Mouse (Mus musculus) heart, embryonic 10.5 days (tissue): ENCODE results near the gene Nkap. TPM values are rescaled to one million over a fixed set of nuclear protein-coding genes. Genes with fewer than 3 reads are reported as not detected.
"Not testable (repeated sequence)": the region's sequence is repeated elsewhere in the genome, so short reads cannot be mapped to it uniquely, and the experiment has no call there.

ENCODE experiments used
- DNase-seq: peaks from one replicate; pipeline ENCODE4 v3.0.0-alpha.2; 2017; ENCODE audit warnings: low spot score
- H3K27ac ChIP-seq: fragments of 300-500 bp; sonication (generic); 2 replicates; pipeline ENCODE4 v1.5.1; 2016; ENCODE audit warnings: mild to moderate bottlenecking
- H3K27me3 ChIP-seq: fragments of 300-500 bp; sonication (generic); 2 replicates; pipeline ENCODE4 v1.6.1; 2016; ENCODE audit warnings: mild to moderate bottlenecking; ENCODE audit not compliant: poor library complexity, insufficient read depth, severe bottlenecking
- H3K36me3 ChIP-seq: fragments of 300-500 bp; sonication (generic); 2 replicates; pipeline ENCODE4 v1.6.1; 2016; ENCODE audit warnings: mild to moderate bottlenecking, moderate library complexity
- H3K4me1 ChIP-seq: fragments of 300-500 bp; sonication (generic); 2 replicates; pipeline ENCODE4 v1.6.1; 2016; ENCODE audit warnings: mild to moderate bottlenecking
- H3K4me3 ChIP-seq: fragments of 300-500 bp; sonication (generic); 2 replicates; pipeline ENCODE4 v1.5.1; 2016; ENCODE audit warnings: mild to moderate bottlenecking, moderate library complexity
- H3K9me3 ChIP-seq: fragments of 300-500 bp; sonication (generic); 2 replicates; pipeline ENCODE4 v1.6.1; 2016; ENCODE audit warnings: mild to moderate bottlenecking, moderate library complexity
- WGBS: fragments of 180-500 bp; shearing (Covaris S2); methylation state at CpG from one replicate; pipeline ENCODE4 v1.1.7; 2016; 5-methylcytosine and 5-hydroxymethylcytosine counted together
- polyA plus RNA-seq: library from polyadenylated mRNA; unstranded; fragments of >200 nt; fragmentation: Nextera tagmentation; extraction: Ambion mirVana; gene quantifications from 2 replicates; pipeline ENCODE4 v1.2.1, GENCODE M21; 2016

Nkap gene
- polyA plus RNA-seq, 1 experiment from 2014 or later = 12.8 TPM

DNA sequence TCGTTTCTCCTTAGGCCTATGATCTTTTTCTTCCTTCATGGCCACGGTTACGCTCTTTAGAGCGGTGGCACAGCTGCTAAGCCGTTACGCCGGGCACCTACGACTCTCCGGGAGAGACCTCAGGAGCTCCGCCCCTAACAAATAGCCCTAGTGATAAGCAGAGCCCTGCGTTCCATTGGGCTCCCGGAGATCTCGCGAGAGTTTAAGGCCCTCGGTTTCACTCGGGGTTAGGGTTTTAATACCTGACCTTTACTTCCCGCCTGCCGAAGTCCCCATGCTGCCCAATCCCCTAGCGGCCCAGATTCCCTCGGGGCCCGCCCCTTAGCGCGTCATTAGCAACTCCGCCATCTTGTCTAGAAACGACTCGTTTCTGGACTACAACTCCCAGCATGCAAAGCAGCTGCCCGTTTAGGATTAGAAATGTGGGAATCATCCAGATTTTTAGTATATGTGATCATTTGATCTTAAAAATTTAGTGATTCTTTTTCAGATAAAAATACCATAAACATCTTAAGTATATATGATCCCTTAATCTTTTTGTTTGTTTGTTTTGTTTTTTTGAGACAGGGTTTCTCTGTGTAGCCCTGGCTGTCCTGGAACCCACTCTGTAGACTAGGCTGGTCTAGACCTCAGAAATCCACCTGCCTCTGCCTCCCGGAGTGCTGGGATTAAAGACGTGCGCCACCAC, 16.3 kb upstream of the Nkap start, which contains the start of gene Upf3b:
Gene Upf3b, minus strand, starts transcription at position 130 of the 688 bp plus-strand sequence.
- 12% methylated on average over 30 of the region's 30 CpGs for WGBS
- DNase-seq = peak; percentile 98
- peak within 1 kb of the TSS; percentile 66 for H3K4me3 ChIP-seq

GRCm38 (mm10) chrX:37110881-37111193, 15.8 kb upstream of the Nkap start:
- H3K36me3 ChIP-seq = no peaks in the 10 kb centered on the region
- H3K27me3 ChIP-seq = peaks cover 7% of the 10 kb centered on the region
- H3K27ac ChIP-seq = no peak overlapping the region
- 72% methylated on average over 4 of the region's 4 CpGs for WGBS
- H3K4me1 ChIP-seq = no peaks in the 10 kb centered on the region
- H3K9me3 ChIP-seq = no peaks in the 10 kb centered on the region
- H3K4me3 ChIP-seq = 0 out of 2 replicates have a peak overlapping the region, but pooled peaks have one; percentile 66
- no peak for DNase-seq

More for the DNA sequence above, 16.3 kb upstream of the Nkap start, which contains the start of gene Upf3b:
- Histone ChIP-seq H3K36me3 (no peaks in the 10 kb centered on the region), H3K27me3 (peaks cover 2% of the 10 kb centered on the region), H3K9me3 (no peaks in the 10 kb centered on the region), H3K27ac (peak within 1 kb of the TSS; percentile 88), H3K4me1 (no peaks in the 10 kb centered on the region)

DNA sequence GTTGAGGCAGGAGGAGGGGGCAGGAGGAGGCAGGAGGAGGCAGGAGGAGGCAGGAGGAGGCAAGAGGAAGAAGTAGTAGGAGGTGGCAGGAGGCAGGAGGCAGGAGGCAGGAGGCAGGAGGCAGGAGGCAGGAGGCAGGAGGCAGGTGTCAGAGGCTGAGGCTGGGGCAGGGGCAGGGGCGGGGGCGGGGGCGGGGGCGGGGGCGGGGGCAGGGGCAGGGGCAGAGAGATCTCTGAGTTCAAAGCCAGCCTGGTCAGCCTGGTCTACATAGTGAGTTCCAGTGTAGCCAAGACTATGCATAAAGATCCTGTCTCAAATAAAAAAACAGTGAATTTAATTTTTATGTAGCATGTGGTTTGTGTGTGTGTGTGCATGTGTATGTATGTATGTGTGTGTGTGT, 9.5 kb upstream of the Nkap start:
- no peaks in the 10 kb centered on the region for H3K4me1 ChIP-seq
- peaks cover 22% of the 10 kb centered on the region for H3K27me3 ChIP-seq
- no peaks in the 10 kb centered on the region for H3K9me3 ChIP-seq
- H3K36me3 ChIP-seq = no peaks in the 10 kb centered on the region
- H3K4me3 ChIP-seq = no peak overlapping the region
- WGBS = no CpG with 5 or more reads among the region's 5 CpGs
- DNase-seq = no peak
- H3K27ac ChIP-seq = no peak overlapping the region

- WGBS = 55% methylated on average over 3 of the region's 3 CpGs
- Histone ChIP-seq H3K9me3 (no peaks in the 10 kb centered on the region), H3K27me3 (peaks cover 22% of the 10 kb centered on the region), H3K4me1 (no peaks in the 10 kb centered on the region), H3K36me3 (no peaks in the 10 kb centered on the region), H3K27ac (no peak overlapping the region), H3K4me3 (no peak overlapping the region)
- DNase-seq = no peak
Measured at GRCm38 (mm10) chrX:37119585-37119984, 7.0 kb upstream of the Nkap start.

DNA sequence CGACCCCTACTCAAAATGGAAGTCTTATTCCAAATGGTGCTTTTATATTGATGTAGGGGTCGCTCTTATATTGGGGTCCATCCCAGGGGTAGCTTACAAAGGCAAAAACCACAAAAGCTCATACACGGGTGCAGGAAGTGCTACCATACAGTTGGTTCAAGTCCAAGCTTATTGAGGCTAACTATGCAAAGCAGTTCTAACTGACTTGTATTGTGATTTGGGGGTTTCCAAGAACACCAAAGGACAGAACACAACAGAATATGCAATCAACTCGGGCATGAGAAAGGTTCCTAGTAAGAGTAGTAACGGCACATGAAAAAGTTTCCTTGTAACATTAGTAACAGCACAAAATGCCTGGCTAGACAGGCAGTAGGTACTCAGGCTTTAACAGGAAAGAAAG, 6.4 kb upstream of the Nkap start:
- Histone ChIP-seq H3K9me3 (no peaks in the 10 kb centered on the region), H3K4me1 (no peaks in the 10 kb centered on the region), H3K27me3 (peaks cover 22% of the 10 kb centered on the region), H3K36me3 (no peaks in the 10 kb centered on the region), H3K4me3 (no peak overlapping the region), H3K27ac (no peak overlapping the region)
- no peak for DNase-seq
- 66% methylated on average over 5 of the region's 5 CpGs for WGBS

- DNase-seq = no peak
- WGBS = 92% methylated on average over 7 of the region's 7 CpGs
- no peaks in the 10 kb centered on the region for H3K9me3 ChIP-seq
- no peaks in the 10 kb centered on the region for H3K4me1 ChIP-seq
- H3K36me3 ChIP-seq = no peaks in the 10 kb centered on the region
- no peaks in the 10 kb centered on the region for H3K27me3 ChIP-seq
- H3K27ac ChIP-seq = no peak overlapping the region
- no peak overlapping the region for H3K4me3 ChIP-seq
Measured at GRCm38 (mm10) chrX:37125511-37125910, 1.1 kb upstream of the Nkap start.

- H3K9me3 ChIP-seq = no peaks in the 10 kb centered on the region
- H3K4me3 ChIP-seq = no peak overlapping the region
- H3K36me3 ChIP-seq = peaks cover 36% of the 10 kb centered on the region; the same call in 1 of the 2 replicates
- WGBS = 81% methylated on average over 3 of the region's 3 CpGs
- H3K27me3 ChIP-seq = no peaks in the 10 kb centered on the region
- DNase-seq = no peak
- no peaks in the 10 kb centered on the region for H3K4me1 ChIP-seq
- no peak overlapping the region for H3K27ac ChIP-seq
Measured at GRCm38 (mm10) chrX:37141732-37142131, 15.1 kb downstream of the Nkap start.

- not testable (repeated sequence) for H3K9me3 ChIP-seq, H3K4me1 ChIP-seq, H3K27ac ChIP-seq, H3K27me3 ChIP-seq, DNase-seq, H3K4me3 ChIP-seq
- WGBS = 79% methylated on average over 2 of the region's 4 CpGs
- H3K36me3 ChIP-seq = peaks cover 21% of the 10 kb centered on the region; the same call in 1 of the 2 replicates
Measured at GRCm38 (mm10) chrX:37144498-37144897, 17.9 kb downstream of the Nkap start.

DNA sequence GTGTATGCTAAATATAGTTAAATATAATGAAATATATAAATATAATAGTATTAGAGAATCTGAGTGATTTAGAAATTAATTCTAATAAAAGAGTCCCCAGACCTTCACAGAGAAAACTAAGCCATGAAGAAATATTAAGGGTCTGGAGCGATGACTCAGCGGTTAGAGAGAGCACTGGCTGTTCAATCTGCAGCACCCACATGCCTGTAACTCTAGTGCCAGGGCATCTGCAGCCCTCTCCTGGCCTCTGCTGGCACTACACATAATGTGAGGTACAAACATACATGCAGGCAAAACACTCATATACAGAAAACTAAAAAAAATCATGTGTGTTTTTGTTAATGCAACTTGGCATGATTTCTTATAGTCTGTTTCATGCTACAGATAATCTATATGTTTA, 18.4 kb downstream of the Nkap start:
- H3K9me3 ChIP-seq = no peaks in the 10 kb centered on the region
- DNase-seq = no peak
- no peaks in the 10 kb centered on the region for H3K27me3 ChIP-seq
- H3K27ac ChIP-seq = no peak overlapping the region
- whole genome bisulfite sequencing = 96% methylated on average over 2 of the region's 2 CpGs
- H3K36me3 ChIP-seq = peaks cover 21% of the 10 kb centered on the region; the same call in 1 of the 2 replicates
- no peaks in the 10 kb centered on the region for H3K4me1 ChIP-seq
- H3K4me3 ChIP-seq = no peak overlapping the region

- no peak for DNase-seq
- 55% methylated on average over 4 of the region's 4 CpGs for WGBS
- H3K36me3 ChIP-seq = peaks cover 10% of the 10 kb centered on the region; the same call in 1 of the 2 replicates
- no peak overlapping the region for H3K4me3 ChIP-seq
- H3K4me1 ChIP-seq = no peaks in the 10 kb centered on the region
- H3K27ac ChIP-seq = no peak overlapping the region
- H3K9me3 ChIP-seq = no peaks in the 10 kb centered on the region
- H3K27me3 ChIP-seq = no peaks in the 10 kb centered on the region
Measured at GRCm38 (mm10) chrX:37157839-37158238, 31.2 kb downstream of the Nkap start.

DNA sequence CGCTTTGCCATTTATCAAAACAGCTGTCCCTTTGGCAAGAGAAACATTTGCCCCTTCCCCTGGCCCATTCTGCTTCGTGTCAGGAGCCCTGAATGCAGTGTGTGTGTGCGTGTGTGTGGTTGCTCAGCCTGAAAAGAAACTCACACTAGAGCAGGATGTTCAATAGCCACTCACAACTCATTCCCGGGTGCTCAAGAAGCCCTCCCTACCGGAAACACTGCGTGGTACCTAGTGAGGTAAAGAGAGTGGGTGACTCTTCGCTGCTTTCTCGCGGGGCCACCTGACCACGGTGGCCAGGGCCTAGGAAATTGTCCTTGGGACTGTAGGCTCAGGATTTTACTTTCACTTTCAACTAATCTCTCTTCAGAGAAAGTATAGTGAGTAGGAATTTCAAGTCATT, 34.6 kb downstream of the Nkap start:
- Histone ChIP-seq H3K27ac (no peak overlapping the region), H3K9me3 (no peaks in the 10 kb centered on the region), H3K4me1 (no peaks in the 10 kb centered on the region), H3K36me3 (no peaks in the 10 kb centered on the region), H3K27me3 (peaks cover 5% of the 10 kb centered on the region; the same call in 1 of the 2 replicates), H3K4me3 (no peak overlapping the region)
- no peak for DNase-seq
- 75% methylated on average over 10 of the region's 10 CpGs for WGBS

GRCm38 (mm10) chrX:37163115-37163514, 36.5 kb downstream of the Nkap start:
- H3K4me1 ChIP-seq = no peaks in the 10 kb centered on the region
- 73% methylated on average over 18 of the region's 18 CpGs for WGBS
- no peak overlapping the region for H3K4me3 ChIP-seq
- no peaks in the 10 kb centered on the region for H3K9me3 ChIP-seq
- no peak overlapping the region for H3K27ac ChIP-seq
- peaks cover 5% of the 10 kb centered on the region; the same call in 1 of the 2 replicates for H3K27me3 ChIP-seq
- DNase-seq = no peak
- no peaks in the 10 kb centered on the region for H3K36me3 ChIP-seq

DNA sequence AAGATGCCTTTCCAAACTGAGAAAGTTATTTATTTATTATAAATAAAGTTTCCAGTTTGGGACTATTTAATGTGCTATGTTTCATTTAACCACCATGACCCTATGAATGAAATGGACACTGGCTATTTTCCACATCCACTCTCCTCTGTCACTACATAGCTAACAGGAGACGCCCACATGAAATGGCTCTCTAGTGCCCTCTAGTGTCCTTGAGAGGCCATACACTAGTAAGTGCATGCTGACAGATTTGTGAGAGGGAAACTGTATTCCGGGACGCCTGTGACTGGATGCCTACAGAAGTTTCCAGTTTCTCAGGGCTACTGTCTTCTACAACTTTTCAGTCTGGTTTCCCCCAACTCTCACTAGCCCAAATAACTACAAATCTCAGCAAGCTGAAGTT, 40.5 kb downstream of the Nkap start:
- Histone ChIP-seq H3K4me1 (no peaks in the 10 kb centered on the region), H3K9me3 (no peaks in the 10 kb centered on the region), H3K27ac (no peak overlapping the region), H3K36me3 (no peaks in the 10 kb centered on the region), H3K4me3 (no peak overlapping the region), H3K27me3 (peaks cover 5% of the 10 kb centered on the region; the same call in 1 of the 2 replicates)
- 20% methylated on average over 3 of the region's 3 CpGs for WGBS
- DNase-seq = no peak

DNA sequence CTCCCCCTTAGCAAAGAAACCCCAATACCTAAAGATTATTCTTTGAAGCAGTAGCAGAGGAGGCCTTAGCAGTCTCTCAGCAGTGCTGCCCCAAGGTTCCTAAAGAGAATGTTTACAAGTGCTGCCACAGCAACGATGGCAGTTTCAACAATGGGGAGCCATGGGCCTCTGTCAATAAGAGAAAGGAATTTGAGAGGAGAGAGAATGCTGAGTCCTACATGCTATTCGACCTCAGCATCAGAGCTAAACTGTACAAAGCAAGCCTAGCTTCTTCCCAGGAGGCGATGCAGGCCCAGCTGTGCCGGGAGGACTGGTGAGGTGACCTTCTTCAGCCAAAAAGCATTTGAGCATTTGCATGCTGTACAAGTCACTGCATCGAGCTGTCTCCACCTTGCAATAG, 42.1 kb downstream of the Nkap start, which contains the start of gene Akap14:
Gene Akap14, minus strand, starts transcription at position 101 of the 400 bp plus-strand sequence.
- no peak within 1 kb of the TSS for H3K4me3 ChIP-seq
- no peaks in the 10 kb centered on the region for H3K9me3 ChIP-seq
- no peaks in the 10 kb centered on the region for H3K4me1 ChIP-seq
- no peaks in the 10 kb centered on the region for H3K36me3 ChIP-seq
- no peak within 1 kb of the TSS for H3K27ac ChIP-seq
- H3K27me3 ChIP-seq = no peaks in the 10 kb centered on the region
- WGBS = 58% methylated on average over 5 of the region's 5 CpGs
- DNase-seq = no peak
